Mouse (Mus musculus): ENCODE measurements at regions not wholly inside any gene's neighbourhood (a gene's known extent, or its start where the extent isn't known, plus 50 kb on each side); places are given as distances from the start of the nearest gene placed in this dataset.
"Not testable (repeated sequence)": the region's sequence is repeated elsewhere in the genome, so short reads cannot be mapped to it uniquely, and the experiment has no call there.

GRCm38 (mm10) chr14:53020152-53020551, 524.6 kb upstream of the Olfr1507 start:
- not testable (repeated sequence) for DNase-seq (ENCODE audit: low read depth)

GRCm38 (mm10) chr14:53007741-53008140, 512.2 kb upstream of the Olfr1507 start:
- DNase-seq (ENCODE audit: low read depth), result not testable (repeated sequence)

GRCm38 (mm10) chr14:53007323-53007722, 511.8 kb upstream of the Olfr1507 start:
- not testable (repeated sequence) for DNase-seq (ENCODE audit: low read depth)

DNA sequence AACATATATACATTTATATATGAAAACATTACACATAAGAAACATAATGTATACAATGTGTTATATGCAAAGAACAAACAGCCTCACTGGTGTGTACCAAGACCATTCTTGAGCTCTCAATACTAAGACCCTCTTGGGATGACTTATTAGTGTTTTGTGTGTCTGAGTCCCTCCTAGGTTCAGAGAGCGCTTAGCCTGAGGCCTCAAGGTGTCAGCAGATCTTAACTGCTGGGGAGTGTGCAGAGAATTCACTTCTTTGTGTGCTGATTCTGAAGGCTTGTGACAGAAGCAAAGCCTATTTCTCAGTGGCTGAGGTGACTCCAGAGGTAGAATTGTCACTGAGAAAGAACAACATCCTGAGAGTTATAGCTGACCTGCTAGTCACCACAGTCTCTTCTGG, 505.7 kb upstream of the Olfr1507 start:
- not testable (repeated sequence) for DNase-seq (ENCODE audit: low read depth)

DNA sequence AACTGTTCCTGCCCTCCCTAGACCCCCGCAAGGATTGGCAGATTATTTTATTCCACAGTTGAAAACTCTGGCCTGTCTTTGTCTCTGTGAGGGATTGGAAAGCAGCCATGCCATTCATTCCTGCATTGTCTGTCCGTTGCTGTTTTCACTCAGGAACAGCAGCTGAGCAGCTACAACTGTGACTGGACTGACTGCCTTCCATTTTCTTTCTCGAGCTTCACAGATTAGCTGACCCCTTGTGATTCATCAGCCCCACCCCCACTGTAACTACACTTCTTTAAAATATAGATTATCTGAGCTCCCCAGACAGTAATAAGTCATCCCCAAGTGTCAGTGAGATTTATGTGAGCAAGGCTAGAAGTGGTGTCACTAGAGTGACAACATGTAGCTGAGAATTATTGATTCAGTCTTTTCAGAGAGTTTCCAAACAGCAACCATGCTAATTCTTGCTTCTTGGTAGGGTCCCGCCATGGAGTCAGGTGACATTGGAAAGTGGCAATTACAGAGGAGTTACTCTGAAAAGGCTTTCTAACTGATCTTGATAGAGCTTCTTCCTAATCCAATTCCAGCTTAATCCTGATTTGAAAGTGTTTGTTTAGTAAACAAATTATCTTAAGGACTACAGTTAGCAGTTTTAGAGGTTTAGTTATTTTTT, 496.7 kb upstream of the Olfr1507 start:
- DNase-seq (ENCODE audit: low read depth), result not testable (repeated sequence)

DNA sequence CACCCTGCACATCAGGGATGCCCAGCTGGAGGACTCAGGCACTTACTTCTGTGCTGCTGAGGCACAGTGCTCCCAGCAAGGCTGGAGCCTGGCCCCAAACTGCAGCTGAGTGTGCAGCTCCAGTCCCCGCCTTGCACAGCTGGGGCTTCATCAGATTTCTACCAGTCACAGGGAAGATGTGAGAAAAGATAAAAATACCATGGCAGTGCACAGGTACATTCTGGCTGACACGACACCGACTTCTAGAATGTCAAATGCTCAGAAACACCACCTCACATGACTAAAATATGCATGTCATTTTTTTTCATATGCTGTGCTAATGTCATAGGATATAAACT, 495.7 kb upstream of the Olfr1507 start:
- DNase-seq (ENCODE audit: low read depth), result not testable (repeated sequence)

GRCm38 (mm10) chr14:52990569-52991327, 495.2 kb upstream of the Olfr1507 start:
- not testable (repeated sequence) for DNase-seq (ENCODE audit: low read depth)

DNA sequence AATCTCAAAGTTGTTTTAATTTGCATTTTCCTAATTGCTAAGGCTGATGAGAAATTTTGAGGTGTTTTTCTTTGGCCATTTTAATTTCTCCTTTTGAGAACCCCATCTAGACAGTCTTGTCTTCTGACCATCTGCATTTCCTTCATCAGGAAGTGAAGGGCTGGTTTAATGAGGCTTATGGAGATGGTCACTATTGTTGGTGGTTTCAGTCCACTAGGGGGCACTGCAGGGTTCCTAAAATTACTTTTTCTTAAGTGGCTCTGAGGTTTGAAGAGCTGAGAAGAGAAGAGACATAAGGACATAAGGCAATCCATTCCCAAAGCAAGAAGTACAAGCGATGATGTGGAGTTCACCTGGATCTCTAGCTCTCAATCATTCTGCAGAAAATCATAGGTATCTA, 494.4 kb upstream of the Olfr1507 start:
- not testable (repeated sequence) for DNase-seq (ENCODE audit: low read depth)

- not testable (repeated sequence) for DNase-seq (ENCODE audit: low read depth)
Observed at GRCm38 (mm10) chr14:52988563-52988962, 493.0 kb upstream of the Olfr1507 start.

DNA sequence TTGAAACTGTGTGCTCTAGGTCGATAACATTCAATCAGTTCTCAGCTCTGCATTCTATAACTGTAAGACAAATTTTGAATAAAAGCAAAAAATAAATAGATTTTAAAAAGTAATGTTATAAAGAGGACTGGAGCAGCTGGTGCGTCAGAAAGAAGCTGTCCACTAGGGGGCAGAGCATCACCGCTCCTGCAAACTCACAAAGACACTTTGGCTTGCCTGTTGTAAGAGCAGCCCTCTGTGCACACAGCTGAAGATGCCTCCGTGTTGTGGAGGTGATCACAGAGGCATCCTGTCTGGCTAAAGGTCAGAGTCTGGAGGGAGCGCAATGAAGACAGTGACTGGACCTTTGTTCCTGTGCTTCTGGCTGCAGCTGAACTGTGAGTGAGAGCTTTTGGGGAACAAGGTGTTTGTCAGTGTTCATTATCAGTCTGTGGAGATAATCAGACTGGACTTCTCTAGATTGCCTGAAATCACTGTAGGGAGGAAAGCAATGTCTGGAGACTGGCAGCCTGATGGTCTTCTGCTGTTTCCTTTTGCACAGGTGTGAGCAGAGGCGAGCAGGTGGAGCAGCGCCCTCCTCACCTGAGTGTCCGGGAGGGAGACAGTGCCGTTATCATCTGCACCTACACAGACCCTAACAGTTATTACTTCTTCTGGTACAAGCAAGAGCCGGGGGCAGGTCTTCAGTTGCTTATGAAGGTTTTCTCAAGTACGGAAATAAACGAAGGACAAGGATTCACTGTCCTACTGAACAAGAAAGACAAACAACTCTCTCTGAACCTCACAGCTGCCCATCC, 476.9 kb upstream of the Olfr1507 start:
- not testable (repeated sequence) for DNase-seq (ENCODE audit: low read depth)

DNA sequence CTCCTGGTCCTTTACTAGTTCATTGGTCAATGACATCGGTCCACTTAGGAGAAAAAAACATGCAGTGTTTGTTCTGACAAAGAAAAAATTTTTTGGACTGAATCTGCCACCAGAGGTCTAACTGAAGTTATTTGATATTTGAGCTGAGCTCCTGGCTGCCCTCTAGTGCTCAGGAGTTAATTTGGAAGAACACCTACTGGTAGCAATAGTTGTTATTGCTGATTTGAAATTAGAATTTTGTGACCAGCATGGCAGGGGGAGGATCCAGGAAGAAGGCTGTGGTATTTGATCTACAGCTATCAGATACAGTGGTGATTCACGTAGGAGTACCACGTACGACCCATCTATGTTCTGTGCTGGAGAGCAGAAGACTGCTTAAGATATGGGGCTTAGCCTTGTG, 466.6 kb upstream of the Olfr1507 start:
- not testable (repeated sequence) for DNase-seq (ENCODE audit: low read depth)

GRCm38 (mm10) chr14:52956515-52956914, 461.0 kb upstream of the Olfr1507 start:
- not testable (repeated sequence) for DNase-seq (ENCODE audit: low read depth)

GRCm38 (mm10) chr14:52944925-52945324, 449.4 kb upstream of the Olfr1507 start:
- not testable (repeated sequence) for DNase-seq (ENCODE audit: low read depth)

DNA sequence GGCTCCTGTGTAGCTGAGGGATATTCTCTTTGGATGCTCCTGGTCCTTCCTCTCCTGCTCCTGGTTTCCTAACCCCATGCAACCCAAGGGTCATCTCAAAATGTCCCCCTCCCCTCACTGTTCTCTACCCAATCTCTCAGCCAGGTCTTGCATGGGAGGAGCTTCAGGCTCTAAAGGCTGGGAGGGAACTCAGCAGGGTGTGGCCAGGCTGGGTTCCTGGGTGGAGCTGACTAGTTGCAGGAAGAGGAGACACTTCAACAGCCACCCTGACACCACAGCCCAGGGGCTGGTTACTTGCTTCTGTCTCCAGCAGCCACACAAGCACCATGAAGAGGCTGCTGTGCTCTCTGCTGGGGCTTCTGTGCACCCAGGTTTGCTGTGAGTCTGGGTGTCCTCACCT, 446.9 kb upstream of the Olfr1507 start:
- DNase-seq (ENCODE audit: low read depth), result not testable (repeated sequence)

GRCm38 (mm10) chr14:52941747-52942146, 446.2 kb upstream of the Olfr1507 start:
- not testable (repeated sequence) for DNase-seq (ENCODE audit: low read depth)

DNA sequence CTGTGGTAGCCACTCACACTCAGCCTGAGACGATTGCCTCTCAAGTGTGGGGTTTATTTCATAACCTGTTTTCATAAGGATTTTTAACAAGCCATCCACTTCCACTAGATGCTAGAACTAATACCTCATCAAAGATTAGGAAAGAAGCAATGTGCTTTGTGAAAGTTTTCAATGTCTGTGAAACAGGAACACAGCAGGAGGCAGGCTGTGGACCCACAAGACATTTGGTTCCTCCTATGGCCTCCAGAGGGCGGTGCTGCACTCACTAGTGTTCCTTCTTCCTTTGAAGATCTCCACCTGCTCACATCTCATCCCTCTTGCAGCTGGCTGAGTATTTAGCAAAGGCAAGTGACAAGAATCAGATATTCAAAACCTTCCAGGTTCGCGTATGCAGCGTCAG, 424.6 kb upstream of the Olfr1507 start:
- not testable (repeated sequence) for DNase-seq (ENCODE audit: low read depth)

DNA sequence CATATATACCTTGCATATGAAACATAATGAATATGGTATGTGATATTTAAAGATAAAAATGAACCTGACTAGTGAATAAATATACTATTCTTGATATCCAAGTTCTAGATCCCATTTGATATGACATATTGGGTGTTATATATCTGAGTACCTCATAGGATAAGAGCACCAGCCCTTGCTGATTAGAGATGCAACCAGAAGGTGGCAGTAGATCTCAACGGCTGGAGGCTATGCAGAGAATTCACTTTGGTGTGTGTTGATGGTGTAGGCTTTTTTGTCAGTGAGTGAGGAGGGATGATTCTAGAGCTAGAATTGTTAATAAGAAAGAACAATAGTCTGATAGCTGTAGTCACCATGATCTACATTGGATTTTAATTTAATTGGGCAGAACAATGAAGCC, 418.3 kb upstream of the Olfr1507 start:
- not testable (repeated sequence) for DNase-seq (ENCODE audit: low read depth)

DNA sequence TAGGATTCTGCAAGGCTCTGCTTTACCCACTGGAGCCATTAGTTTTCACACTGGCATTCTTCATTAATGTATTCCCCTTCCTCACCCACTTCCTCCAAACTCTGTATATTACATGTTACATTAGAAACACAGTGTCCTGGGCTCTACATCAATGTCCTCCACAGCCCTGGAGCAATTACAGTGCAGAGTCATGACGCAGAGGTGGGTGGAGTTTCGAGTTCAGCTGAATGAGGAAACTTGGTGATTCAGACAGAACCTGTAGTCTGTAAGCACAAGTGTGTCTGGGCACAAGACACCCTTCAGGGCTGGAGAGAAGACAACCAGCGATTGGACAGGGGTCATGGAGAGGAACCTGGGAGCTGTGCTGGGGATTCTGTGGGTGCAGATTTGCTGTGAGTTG, 404.1 kb upstream of the Olfr1507 start:
- DNase-seq (ENCODE audit: low read depth), result not testable (repeated sequence)

- not testable (repeated sequence) for DNase-seq (ENCODE audit: low read depth)
Observed at GRCm38 (mm10) chr14:52898310-52898709, 402.8 kb upstream of the Olfr1507 start.

- not testable (repeated sequence) for DNase-seq (ENCODE audit: low read depth)
Observed at GRCm38 (mm10) chr14:52879978-52880377, 384.4 kb upstream of the Olfr1507 start.

- DNase-seq (ENCODE audit: low read depth), result not testable (repeated sequence)
Observed at GRCm38 (mm10) chr14:52863841-52864240, 368.3 kb upstream of the Olfr1507 start.

DNA sequence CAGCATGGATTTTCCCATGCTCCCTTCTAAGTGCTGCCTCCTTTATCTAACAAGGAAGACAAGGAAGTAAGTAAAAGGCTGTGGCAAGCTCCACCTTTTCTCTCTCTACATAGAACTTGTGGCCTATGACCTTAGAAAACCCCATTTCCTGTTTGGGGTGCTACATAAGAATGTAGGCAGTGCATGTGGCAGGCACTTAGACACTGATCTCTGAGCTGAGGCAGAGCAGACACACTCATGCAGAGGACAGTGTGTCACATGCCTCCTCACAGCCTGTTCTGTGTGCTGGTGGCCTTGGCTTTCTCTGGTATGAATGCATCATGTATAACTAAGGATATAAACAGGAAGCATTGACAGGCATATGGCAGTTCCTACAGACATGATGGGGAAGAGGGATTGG, 367.6 kb upstream of the Olfr1507 start:
- not testable (repeated sequence) for DNase-seq (ENCODE audit: low read depth)

- DNase-seq (ENCODE audit: low read depth), result not testable (repeated sequence)
Observed at GRCm38 (mm10) chr14:52862491-52862890, 366.9 kb upstream of the Olfr1507 start.

All from c-Kit-positive CD71-positive TER-119-negative erythroid progenitor cells, embryonic 14.5 days (primary cell).